ENCODE assay signal across 23 mouse cellular contexts in genomic region chr13:20007561-20007960, GRCm38 (mm10).
DNase-seq lines count a peak whose midpoint lies in the region; ATAC-seq and TF ChIP-seq lines count a peak whose summit lies in the region.
"Had no signal": no experiment of that assay in that cellular context is flagged by ENCODE, and none has a peak within 500 bp of the region (broad histone marks: within the 10 kb centered on the region; RNA-seq: fewer than 3 reads in every experiment).

No protein-coding gene starts in this region.

- no peaks in the 10 kb centered on the region for H3K9me3 ChIP-seq in intestine, embryonic 16.5 days (ENCODE audit: control insufficient read depth, low read length)
- H3K9me3 ChIP-seq in intestine, embryonic 15.5 days = no peaks in the 10 kb centered on the region
- no peaks in the 10 kb centered on the region for H3K9me3 ChIP-seq in intestine, postnatal 0 days (ENCODE audit: control insufficient read depth)
- H3K9me3 ChIP-seq: G1E had no signal

- H3K4me1 ChIP-seq in intestine, embryonic 16.5 days (ENCODE audit: control insufficient read depth, insufficient read depth, low read length) = no peaks in the 10 kb centered on the region
- H3K4me1 ChIP-seq in intestine, embryonic 15.5 days (replicated peaks) = no peaks in the 10 kb centered on the region
- H3K4me1 ChIP-seq in liver, adult 2 months (ENCODE audit: control insufficient read depth, insufficient read depth, low read length) = no peaks in the 10 kb centered on the region
- H3K4me1 ChIP-seq in intestine, postnatal 0 days (replicated peaks; ENCODE audit: control insufficient read depth, insufficient read depth, low read length) = no peaks in the 10 kb centered on the region

- no peak for TF ChIP-seq POLR2A in liver, adult 2 months (IDR thresholded peaks at IDR 0.05; ENCODE audit: extremely low read depth, insufficient read depth, low read length)

- H3K79me2 ChIP-seq in liver, adult 2 months (ENCODE audit: control insufficient read depth, insufficient read depth, low read length) = no peaks in the 10 kb centered on the region

- ATAC-seq in intestine, embryonic 16.5 days = 0 out of 2 replicates have a peak, but pooled peaks have one; percentile 53
- no peak for ATAC-seq in intestine, embryonic 15.5 days
- 0 out of 2 replicates have a peak, but pooled peaks have one; percentile 25 for ATAC-seq in intestine, postnatal 0 days
- ATAC-seq: activated CD4-positive, CD25-positive, alpha-beta regulatory T cell, adult 4 months; CD4-positive, CD25-positive, alpha-beta regulatory T cell, adult 4 months; Patski had no signal

- 85% methylated on average over 2 of the region's 2 CpGs for WGBS in intestine, embryonic 16.5 days
- WGBS in intestine, embryonic 15.5 days = 91% methylated on average over 2 of the region's 2 CpGs
- 70% methylated on average over 2 of the region's 2 CpGs for WGBS in liver, adult 2 months
- WGBS in intestine, postnatal 0 days = 62% methylated on average over 2 of the region's 2 CpGs

- no peaks in the 10 kb centered on the region for H3K36me3 ChIP-seq in intestine, embryonic 16.5 days (ENCODE audit: control insufficient read depth, insufficient read depth, low read length)
- no peaks in the 10 kb centered on the region for H3K36me3 ChIP-seq in intestine, embryonic 15.5 days
- H3K36me3 ChIP-seq in liver, adult 2 months (ENCODE audit: control insufficient read depth, insufficient read depth, low read length) = no peaks in the 10 kb centered on the region
- no peaks in the 10 kb centered on the region for H3K36me3 ChIP-seq in intestine, postnatal 0 days (ENCODE audit: control insufficient read depth, insufficient read depth)
- H3K36me3 ChIP-seq: G1E had no signal

- no peak for TF ChIP-seq CTCF in liver, adult 2 months (IDR thresholded peaks at IDR 0.05; ENCODE audit: low read depth, low read length)
- TF ChIP-seq CTCF in intestine, postnatal 0 days (IDR thresholded peaks at IDR 0.05; ENCODE audit: low read depth) = no peak

- H3K4me3 ChIP-seq in intestine, embryonic 16.5 days (ENCODE audit: low read length) = no peak overlapping the region
- H3K4me3 ChIP-seq in intestine, embryonic 15.5 days (replicated peaks) = no peak overlapping the region
- H3K4me3 ChIP-seq in liver, adult 2 months (ENCODE audit: insufficient read depth, low read depth, low read length) = no peak overlapping the region
- H3K4me3 ChIP-seq in intestine, postnatal 0 days (ENCODE audit: low read depth, low read length) = no peak overlapping the region

- DNase-seq in heart, adult 11 months = peak; percentile 81
- DNase-seq in heart, postnatal 4 days = no peak
- peak; percentile 63 for DNase-seq in liver, adult 2 months (ENCODE audit: extremely low read depth, low read depth, low spot score)
- DNase-seq in liver = no peak
- DNase-seq in c-Kit-positive CD71-positive TER-119-positive erythroid progenitor cells, embryonic 14.5 days (ENCODE audit: low spot score) = no peak
- DNase-seq: adrenal gland, adult 2 months; adrenal gland, adult 8-10 months; adrenal gland, postnatal 10 days; adrenal gland, postnatal 14 days; adrenal gland, postnatal 25 days; adrenal gland, postnatal 36 days; B cell, adult 2 months; cerebellum, adult 11 months; cerebellum, adult 11-12 months; cerebellum, adult 18-20 months had no signal

- H3K27me3 ChIP-seq in intestine, embryonic 16.5 days (replicated peaks; ENCODE audit: control insufficient read depth, insufficient read depth, low read length) = no peaks in the 10 kb centered on the region
- no peaks in the 10 kb centered on the region for H3K27me3 ChIP-seq in intestine, embryonic 15.5 days (replicated peaks)
- no peaks in the 10 kb centered on the region for H3K27me3 ChIP-seq in liver, adult 2 months (ENCODE audit: control insufficient read depth, insufficient read depth, low read length)
- H3K27me3 ChIP-seq in intestine, postnatal 0 days (replicated peaks; ENCODE audit: control insufficient read depth, insufficient read depth, low read length) = no peaks in the 10 kb centered on the region
- H3K27me3 ChIP-seq: CH12.LX, Patski had no signal

- no peak overlapping the region for H3K4me2 ChIP-seq in intestine, embryonic 16.5 days (ENCODE audit: low read depth, low read length)
- H3K4me2 ChIP-seq in intestine, embryonic 15.5 days (replicated peaks) = no peak overlapping the region
- no peak overlapping the region for H3K4me2 ChIP-seq in intestine, postnatal 0 days (replicated peaks; ENCODE audit: low read depth)

- no peak overlapping the region for H3K27ac ChIP-seq in intestine, embryonic 16.5 days (ENCODE audit: low read length)
- H3K27ac ChIP-seq in intestine, embryonic 15.5 days = no peak overlapping the region
- no peak overlapping the region for H3K27ac ChIP-seq in liver, adult 2 months (replicated peaks; ENCODE audit: insufficient read depth, low read depth, low read length)
- H3K27ac ChIP-seq in intestine, postnatal 0 days (ENCODE audit: low read depth, low read length) = no peak overlapping the region

- no peak overlapping the region for H3K9ac ChIP-seq in intestine, embryonic 16.5 days (ENCODE audit: low read depth, low read length)
- H3K9ac ChIP-seq in intestine, embryonic 15.5 days = no peak overlapping the region
- no peak overlapping the region for H3K9ac ChIP-seq in liver, adult 2 months (ENCODE audit: low read depth, low read length)
- H3K9ac ChIP-seq in intestine, postnatal 0 days (ENCODE audit: low read depth, low read length) = no peak overlapping the region

Comparison
In these comparisons a context has a peak if more than half of its experiments do, and no peak if none do; other contexts are left out.
1. DNase-seq: peak in heart, adult 11 months (single experiment) and liver, adult 2 months (single experiment); none in heart, postnatal 4 days (single experiment), liver (single experiment) and c-Kit-positive CD71-positive TER-119-positive erythroid progenitor cells, embryonic 14.5 days (single experiment).